Mouse (Mus musculus) midbrain, postnatal 0 days (tissue): ENCODE results near the gene Rgs6. TPM values are rescaled to one million over a fixed set of nuclear protein-coding genes. Genes with fewer than 3 reads are reported as not detected.

Experiments used
- ATAC-seq: fragments of 200-750 bp; cut with Nextera tagmentation; 2 replicates; pipeline ENCODE4 v1.8.0; 2017; ENCODE audit warnings: moderate number of reproducible peaks, mild to moderate bottlenecking, moderate TSS enrichment, moderate library complexity; ENCODE audit not compliant: low FRiP score
- DNase-seq: peaks from one replicate; pipeline ENCODE4 v3.0.0-alpha.2; 2015; ENCODE audit warnings: low spot score
- H3K27ac ChIP-seq: fragments of 300-500 bp; sonication (generic); 2 replicates; pipeline ENCODE4 v1.5.1; 2014; ENCODE audit warnings: low read depth, mild to moderate bottlenecking, low read length, mixed read lengths
- H3K27me3 ChIP-seq: fragments of 300-500 bp; sonication (generic); 2 replicates; pipeline ENCODE4 v1.6.1; 2014; ENCODE audit warnings: low read length, control low read depth, mixed read lengths; ENCODE audit not compliant: insufficient read depth
- H3K36me3 ChIP-seq: fragments of 300-500 bp; sonication (generic); 2 replicates; pipeline ENCODE4 v1.6.1; 2014; ENCODE audit warnings: low read length, control low read depth, mixed read lengths; ENCODE audit not compliant: insufficient read depth
- H3K4me1 ChIP-seq: fragments of 300-500 bp; sonication (generic); 2 replicates; pipeline ENCODE4 v1.6.1; 2014; ENCODE audit warnings: mild to moderate bottlenecking, control low read depth, antibody characterized with exemption, low read length, mixed read lengths; ENCODE audit not compliant: insufficient read depth
- H3K4me2 ChIP-seq: fragments of 300-500 bp; sonication (generic); 2 replicates; pipeline ENCODE4 v1.6.1; 2014; ENCODE audit warnings: low read depth, mild to moderate bottlenecking, low read length, mixed read lengths; ENCODE audit not compliant: poor library complexity, severe bottlenecking
- H3K4me3 ChIP-seq: fragments of 300-500 bp; sonication (generic); 2 replicates; pipeline ENCODE4 v1.5.1; 2014; ENCODE audit warnings: low read depth, mild to moderate bottlenecking, low read length, moderate library complexity
- H3K9ac ChIP-seq: fragments of 300-500 bp; sonication (generic); replicated peaks from 2 replicates; pipeline ENCODE4 v1.6.1; 2014; ENCODE audit warnings: mild to moderate bottlenecking, low read length, moderate library complexity, mixed read lengths; ENCODE audit not compliant: poor library complexity, severe bottlenecking
- H3K9me3 ChIP-seq: fragments of 300-500 bp; sonication (generic); 2 replicates; pipeline ENCODE4 v1.6.1; 2016; ENCODE audit warnings: low read length, control low read depth
- CTCF ChIP-seq: IDR thresholded peaks from 2 replicates; pipeline ENCODE4 v1.5.1; 2016; ENCODE audit warnings: antibody characterized with exemption, mild to moderate bottlenecking
- WGBS: fragments of 180-500 bp; shearing (Covaris S2); extraction: QIAGEN DNeasy Blood & Tissue Kit; methylation state at CpG from one replicate; pipeline ENCODE4 v1.1.7; 2014; 5-methylcytosine and 5-hydroxymethylcytosine counted together
- polyA plus RNA-seq: library from polyadenylated mRNA; unstranded; fragments of >200 nt; fragmentation: Nextera tagmentation; extraction: Ambion mirVana; gene quantifications from 2 replicates; pipeline ENCODE4 v1.2.1, GENCODE M21; 2015
- total RNA-seq: library from RNA; depleted of rRNA; stranded (reverse); fragments of >200 nt; gene quantifications from 2 replicates; pipeline ENCODE4 v1.2.3, GENCODE M21; 2014; rRNA removed

The Rgs6 gene
- total RNA-seq (26.3 and 28.6 TPM in 2 replicates), polyA plus RNA-seq (19.7 and 22.0 TPM in 2 replicates)

DNA sequence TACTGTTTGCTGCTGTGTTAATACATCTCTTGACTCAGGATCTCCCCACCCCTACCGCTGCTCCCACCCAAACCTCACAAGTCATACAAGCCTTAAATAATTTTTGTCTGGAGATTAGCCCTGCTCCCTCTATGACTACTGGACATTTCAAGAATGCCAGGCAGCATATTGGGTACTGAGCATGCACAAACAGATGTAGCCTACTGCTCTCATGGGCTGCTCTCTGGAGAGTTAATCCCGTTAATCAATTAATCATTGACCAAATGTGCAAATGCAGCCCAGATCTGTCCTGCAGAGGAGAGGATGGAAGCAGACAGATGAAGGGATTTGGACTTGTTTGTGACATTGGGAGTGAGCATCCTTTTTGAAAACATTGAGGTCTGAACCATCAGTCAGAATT is at the start of gene Rgs6:
Gene Rgs6 (plus strand): TSS at position 276 of the 400 bp plus-strand sequence.
- no peak within 1 kb of the TSS for H3K4me2 ChIP-seq
- H3K36me3 ChIP-seq: no peaks in the 10 kb centered on the region
- no peak within 1 kb of the TSS for H3K27ac ChIP-seq
- no peak within 1 kb of the TSS for H3K9ac ChIP-seq
- no peaks in the 10 kb centered on the region for H3K27me3 ChIP-seq
- ATAC-seq (no peak), DNase-seq (no peak)
- no peak for TF ChIP-seq CTCF
- 0 out of 2 replicates have a peak, but pooled peaks cover 3% of the 10 kb centered on the region for H3K4me1 ChIP-seq
- H3K9me3 ChIP-seq: no peaks in the 10 kb centered on the region
- H3K4me3 ChIP-seq: no peak within 1 kb of the TSS
- WGBS: 76% methylated on average over 2 of the region's 2 CpGs

DNA sequence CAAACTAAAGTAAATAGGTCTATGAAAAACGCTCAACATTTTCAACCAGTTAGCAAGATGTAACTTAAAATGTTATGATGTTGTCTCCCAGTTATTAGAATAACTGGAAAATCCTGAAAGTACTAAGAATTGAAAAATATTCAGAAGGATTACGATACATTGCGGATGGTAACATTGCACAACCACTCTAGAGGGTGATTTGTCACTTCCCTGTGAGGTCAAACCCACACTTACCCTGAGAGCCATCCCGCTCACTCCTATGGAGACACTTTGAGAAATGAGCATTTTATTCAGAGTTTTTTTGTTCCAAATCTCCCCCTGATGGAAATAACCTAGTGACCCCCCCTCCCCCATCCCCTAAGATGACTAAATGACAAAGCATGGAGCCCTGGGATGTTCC is 41.0 kb upstream of the Rgs6 start:
- no peak overlapping the region for H3K9ac ChIP-seq
- no peak for ATAC-seq
- H3K27ac ChIP-seq: no peak overlapping the region
- H3K4me3 ChIP-seq: no peak overlapping the region
- no peak overlapping the region for H3K4me2 ChIP-seq
- 98% methylated on average over 4 of the region's 4 CpGs for WGBS
- no peaks in the 10 kb centered on the region for H3K27me3 ChIP-seq
- no peaks in the 10 kb centered on the region for H3K36me3 ChIP-seq
- TF ChIP-seq CTCF: no peak
- no peaks in the 10 kb centered on the region for H3K9me3 ChIP-seq
- H3K4me1 ChIP-seq: no peaks in the 10 kb centered on the region
- DNase-seq: no peak

DNA sequence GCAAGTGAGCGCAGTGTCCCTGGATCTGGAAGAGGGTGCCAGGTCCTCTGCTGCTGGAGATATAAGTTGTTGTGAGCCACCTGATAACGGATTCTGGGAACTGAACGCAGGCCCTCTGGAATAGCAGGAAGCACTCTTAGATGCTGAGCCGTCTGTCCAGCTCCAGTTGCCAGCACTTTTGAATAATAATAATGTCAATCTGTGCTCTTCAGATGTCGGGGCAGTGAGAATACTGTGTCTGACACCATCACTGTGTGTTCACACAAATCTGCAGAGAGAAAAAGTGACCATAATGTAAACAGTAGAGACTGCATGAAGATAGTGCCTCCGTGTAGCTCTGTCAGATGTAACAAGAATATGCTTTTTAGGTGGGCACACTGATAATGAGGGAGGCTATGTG is 38.9 kb upstream of the Rgs6 start:
- Histone ChIP-seq H3K4me1 (no peaks in the 10 kb centered on the region), H3K27ac (no peak overlapping the region), H3K27me3 (no peaks in the 10 kb centered on the region), H3K4me3 (no peak overlapping the region), H3K9me3 (no peaks in the 10 kb centered on the region), H3K9ac (no peak overlapping the region), H3K36me3 (no peaks in the 10 kb centered on the region), H3K4me2 (no peak overlapping the region)
- DNase-seq (no peak), ATAC-seq (no peak)
- TF ChIP-seq CTCF: no peak
- 71% methylated on average over 6 of the region's 6 CpGs for WGBS

DNA sequence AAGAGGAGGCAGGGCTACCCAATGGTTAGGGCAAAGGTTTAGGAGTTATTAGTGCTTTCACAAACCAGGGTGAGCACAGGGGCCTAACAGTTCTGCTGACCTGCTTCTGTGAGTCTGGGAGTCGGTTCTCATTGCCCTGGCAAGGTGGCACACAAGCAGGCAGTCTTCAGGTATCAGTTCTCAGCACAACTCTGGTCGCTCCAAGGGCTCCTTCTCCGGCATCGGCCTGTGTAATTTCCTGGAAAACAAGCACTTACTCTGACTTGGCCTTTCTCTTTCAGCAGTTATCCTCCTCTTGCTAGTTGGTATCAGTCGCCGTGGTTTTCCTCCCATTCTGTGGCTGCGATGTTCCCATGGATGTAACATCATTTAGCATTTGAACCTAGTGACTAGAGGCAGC is 38.0 kb upstream of the Rgs6 start:
- Histone ChIP-seq H3K4me2 (no peak overlapping the region), H3K9me3 (no peaks in the 10 kb centered on the region), H3K4me3 (no peak overlapping the region), H3K27ac (no peak overlapping the region), H3K36me3 (no peaks in the 10 kb centered on the region), H3K27me3 (no peaks in the 10 kb centered on the region), H3K9ac (no peak overlapping the region), H3K4me1 (no peaks in the 10 kb centered on the region)
- no peak for DNase-seq
- ATAC-seq: no peak
- 91% methylated on average over 7 of the region's 7 CpGs for WGBS
- no peak for TF ChIP-seq CTCF

DNA sequence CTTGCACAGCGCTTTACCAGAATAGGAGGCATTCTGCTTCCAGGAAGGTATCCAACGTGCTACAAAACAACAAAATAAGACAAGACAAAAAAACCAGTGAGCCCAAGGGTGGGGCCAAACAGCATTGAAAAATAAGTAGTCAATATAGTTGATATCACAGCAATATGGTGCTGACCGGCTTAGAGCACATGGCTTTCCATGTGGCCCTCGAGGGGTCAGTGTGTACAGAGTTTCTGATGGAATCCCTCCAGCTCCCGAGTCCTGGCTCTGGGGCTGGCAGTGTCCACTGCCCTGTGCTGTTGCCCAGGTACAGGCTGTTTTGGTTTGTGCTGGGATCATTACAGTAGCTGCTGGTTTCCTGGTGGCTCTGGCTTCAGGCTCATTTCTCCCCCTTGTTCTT is 35.7 kb upstream of the Rgs6 start:
- no peak for DNase-seq
- Histone ChIP-seq H3K27me3 (no peaks in the 10 kb centered on the region), H3K4me3 (no peak overlapping the region), H3K9me3 (no peaks in the 10 kb centered on the region), H3K4me1 (no peaks in the 10 kb centered on the region), H3K27ac (no peak overlapping the region), H3K9ac (no peak overlapping the region), H3K4me2 (no peak overlapping the region), H3K36me3 (no peaks in the 10 kb centered on the region)
- TF ChIP-seq CTCF: no peak
- WGBS: 95% methylated on average over 5 of the region's 5 CpGs
- ATAC-seq: no peak

DNA sequence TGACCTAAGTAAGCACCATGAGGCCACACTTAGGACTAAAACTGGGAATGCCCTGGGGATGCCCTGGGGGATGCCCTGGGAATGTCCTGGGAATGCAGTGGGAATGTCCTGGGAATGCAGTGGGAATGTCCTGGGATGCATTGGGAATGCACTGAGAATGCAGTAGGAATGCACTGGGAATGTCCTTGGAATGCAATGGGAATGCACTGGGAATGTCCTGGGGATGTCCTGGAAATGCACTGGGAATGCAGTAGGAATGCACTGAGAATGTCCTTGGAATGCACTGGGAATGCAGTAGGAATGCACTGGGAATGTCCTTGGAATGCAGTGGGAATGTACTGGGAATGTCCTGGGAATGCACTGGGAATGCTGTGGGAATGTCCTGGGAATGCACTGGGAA is 25.2 kb upstream of the Rgs6 start:
- Histone ChIP-seq H3K9ac (no peak overlapping the region), H3K4me3 (no peak overlapping the region), H3K9me3 (no peaks in the 10 kb centered on the region), H3K27me3 (no peaks in the 10 kb centered on the region), H3K27ac (no peak overlapping the region), H3K4me2 (no peak overlapping the region), H3K4me1 (no peaks in the 10 kb centered on the region), H3K36me3 (no peaks in the 10 kb centered on the region)
- DNase-seq (no peak), ATAC-seq (no peak)
- TF ChIP-seq CTCF: no peak
